Mouse (Mus musculus) bone marrow macrophage, adult 2 months (primary cell): ENCODE results near the gene Ms4a15.

Experiments
- CTCF ChIP-seq: IDR thresholded peaks from 2 replicates; pipeline ENCODE4 v1.5.1; 2012; ENCODE audit warnings: low read depth, mild to moderate bottlenecking, low read length, moderate library complexity
- POLR2A ChIP-seq: IDR thresholded peaks from 2 replicates; pipeline ENCODE4 v1.6.1; 2012; ENCODE audit warnings: mild to moderate bottlenecking, low read depth, low read length, borderline replicate concordance

DNA sequence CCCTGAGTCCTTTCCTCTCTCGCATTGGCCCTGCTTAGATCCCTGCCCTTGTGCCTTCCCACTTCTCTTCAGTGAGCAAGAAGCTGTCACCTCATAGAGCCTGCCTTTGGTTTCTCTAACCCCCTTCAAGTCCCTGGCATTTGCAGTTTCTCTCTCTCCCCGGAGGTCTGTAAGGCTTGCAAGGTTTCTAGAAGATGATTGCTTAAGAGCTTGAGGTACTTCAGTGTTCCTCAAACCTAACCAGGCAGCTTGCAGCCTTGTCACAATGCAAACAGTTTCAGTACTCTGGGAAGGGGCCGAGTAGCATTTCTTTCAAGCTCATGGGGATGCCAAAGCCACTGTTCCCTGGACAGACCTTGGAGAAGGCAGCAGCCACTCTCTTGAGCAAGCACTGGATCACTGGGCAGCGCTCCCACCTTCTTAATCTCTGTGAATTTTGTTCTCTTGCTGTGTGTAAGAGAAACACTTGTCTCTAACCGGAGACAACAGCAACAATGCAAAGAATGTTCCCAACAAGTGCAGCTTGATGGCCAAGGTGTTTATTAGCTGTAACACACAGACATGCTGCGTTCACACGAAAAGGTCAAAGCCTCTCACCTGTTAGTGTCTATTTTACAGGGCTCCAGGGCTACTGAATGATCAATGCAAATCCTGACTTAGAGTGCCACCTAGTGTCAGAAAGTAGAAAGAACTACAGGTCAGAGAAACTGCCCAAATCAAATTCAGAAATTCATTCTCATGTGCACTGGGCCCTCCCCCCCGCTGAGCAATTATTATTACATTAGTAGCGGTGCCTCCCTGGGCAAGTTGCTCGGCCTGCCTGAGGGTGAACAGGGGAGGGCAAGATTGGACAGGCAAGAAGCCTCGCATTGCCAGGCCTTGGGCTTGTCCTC is 33.7 kb downstream of the Ms4a15 start:
- TF ChIP-seq CTCF (no peak), POLR2A (no peak)
